Mouse (Mus musculus) thymus, postnatal 4 days (tissue): ENCODE measurements around the gene Atf6b.

Experiments
- DNase-seq: peaks from one replicate; pipeline ENCODE4 v3.0.0; 2021

Gene Atf6b

DNA sequence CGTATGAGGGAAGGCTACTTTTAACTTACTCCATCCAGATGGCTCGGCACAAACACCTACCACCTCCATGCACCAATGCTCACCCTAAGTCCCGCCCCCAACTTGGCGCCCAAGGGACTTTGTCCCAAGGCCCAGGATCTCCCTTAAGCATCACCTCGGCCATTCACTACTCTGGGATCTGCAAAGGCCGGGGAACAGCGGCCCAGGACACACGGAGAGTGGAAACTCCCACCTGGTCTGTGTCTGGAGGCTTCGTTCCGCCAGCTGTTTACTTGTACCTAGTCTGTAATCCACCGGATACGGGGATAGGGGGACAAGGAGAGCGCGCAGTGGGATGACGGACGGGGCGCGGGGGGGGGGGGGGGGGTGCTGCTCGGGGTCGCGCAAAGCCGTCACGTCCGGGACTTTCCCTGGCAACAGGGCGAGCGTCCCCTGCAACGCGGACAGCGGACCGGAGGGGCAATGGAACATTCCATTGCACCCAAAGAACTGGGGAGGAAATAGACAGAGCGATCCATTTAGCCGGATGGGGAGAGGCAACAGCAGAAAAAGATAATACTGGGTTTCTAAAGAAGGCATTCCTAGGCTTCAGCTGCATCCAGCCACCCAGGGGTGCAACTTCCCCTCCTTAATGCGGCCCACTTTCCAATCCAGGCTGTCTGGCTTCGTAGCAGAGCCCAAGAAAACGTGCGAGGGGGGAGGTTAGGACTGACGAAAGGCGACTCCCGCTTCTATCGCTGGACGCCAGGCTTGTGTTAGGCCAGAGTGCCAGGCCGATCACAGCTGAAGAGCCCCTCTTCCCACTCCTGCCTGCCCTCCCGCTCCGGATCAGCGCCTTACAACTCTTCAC is 19.6 kb upstream of the Atf6b start:
- peak; percentile 86 for DNase-seq

DNA sequence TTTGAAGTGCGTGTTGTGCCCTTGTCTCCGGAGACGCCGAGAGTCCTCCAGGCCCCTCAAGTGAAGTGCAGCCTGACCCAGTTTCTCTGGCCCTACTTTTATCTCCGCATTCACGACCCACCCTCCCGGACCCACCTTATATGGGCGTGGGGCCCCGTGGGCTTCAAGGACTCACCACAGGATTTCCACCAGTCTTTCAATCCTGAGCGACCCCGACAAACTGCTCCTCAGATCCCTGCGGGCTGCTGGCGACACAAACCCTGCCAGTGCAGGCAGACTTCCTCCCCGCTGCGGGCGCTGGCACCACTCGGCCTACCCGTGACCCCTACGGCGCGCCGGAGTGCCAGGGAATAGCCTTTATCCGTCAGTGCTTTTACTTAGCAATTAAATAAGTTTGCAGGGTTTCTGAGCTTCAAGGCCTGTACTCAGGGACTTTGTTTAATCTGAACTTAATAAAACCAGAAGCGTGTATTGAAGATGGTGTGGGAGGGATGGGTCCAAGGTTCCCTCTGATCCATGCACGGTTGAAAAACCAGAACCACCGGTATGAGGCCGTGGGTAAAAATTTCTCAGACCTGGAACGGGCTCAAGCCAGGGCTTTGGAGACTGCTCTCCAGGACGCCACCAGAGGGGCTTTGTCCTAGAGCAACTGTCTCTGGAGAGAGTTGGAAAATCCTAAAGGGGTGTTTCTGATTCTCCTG is 18.9 kb upstream of the Atf6b start, which contains the start of gene Ppt2:
TSS of gene Ppt2 (minus strand) at position 568 of the 701 bp plus-strand sequence.
- DNase-seq, result peak; percentile 78

DNA sequence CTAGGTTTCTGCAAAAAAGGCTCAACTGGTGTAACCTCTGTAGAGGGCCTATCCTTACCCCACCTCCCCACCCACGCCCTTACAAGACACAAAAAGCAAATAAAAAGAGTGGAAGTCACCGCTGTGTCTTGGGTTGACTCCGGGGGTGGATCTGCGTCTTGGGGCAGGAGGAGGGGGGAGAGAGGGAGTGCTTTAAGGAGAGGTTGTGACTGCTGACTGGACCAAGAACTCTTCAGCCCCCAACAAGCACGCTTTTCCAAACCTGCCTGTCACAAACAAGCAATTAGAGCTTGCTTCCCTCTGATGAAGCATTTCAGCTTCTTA is 18.3 kb upstream of the Atf6b start:
- peak; percentile 50 for DNase-seq

GRCm38 (mm10) chr17:34629221-34629751 is 17.7 kb upstream of the Atf6b start, which contains the start of gene Prrt1:
Prrt1 (plus strand) TSS chr17:34629533.
- DNase-seq, result peak; percentile 72

DNA sequence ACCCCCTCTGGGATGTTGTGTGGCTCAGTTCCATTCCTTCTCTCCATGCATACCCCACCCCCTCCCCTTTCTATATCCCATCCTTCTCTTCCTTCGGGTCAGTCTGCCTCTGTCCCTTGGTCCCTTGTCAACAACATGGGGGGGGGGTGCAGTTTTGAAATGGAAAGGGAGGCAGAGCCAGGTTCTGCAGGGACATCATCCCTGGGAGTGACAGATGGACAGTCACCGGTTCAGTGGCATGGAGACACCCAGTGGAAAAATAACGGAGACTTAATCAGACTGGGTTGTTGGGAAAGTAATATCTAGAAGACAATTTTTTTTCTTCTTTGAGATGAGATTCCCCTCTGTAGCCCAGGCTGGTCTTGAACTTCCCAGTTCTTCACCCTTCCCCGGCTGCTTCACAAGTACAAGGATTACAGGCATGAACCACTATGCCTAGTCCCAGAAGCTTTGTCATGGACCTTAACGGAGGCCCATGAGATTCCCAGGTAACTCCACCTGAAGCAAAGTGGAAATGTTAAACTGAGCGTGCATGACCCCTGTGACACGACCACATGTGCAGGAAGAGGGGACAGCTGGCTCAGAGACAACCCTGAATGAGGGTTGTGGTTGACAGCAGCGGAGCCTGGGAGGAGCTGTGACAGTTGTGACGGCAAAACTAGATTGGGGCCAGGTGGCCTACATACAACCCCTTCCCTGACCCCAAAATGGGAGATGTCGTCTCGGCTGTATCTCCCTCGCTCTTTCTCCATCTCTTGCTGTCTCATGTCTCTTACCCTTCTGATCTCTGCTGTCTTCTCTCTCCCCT is 16.9 kb upstream of the Atf6b start:
- peak; percentile 80 for DNase-seq

DNA sequence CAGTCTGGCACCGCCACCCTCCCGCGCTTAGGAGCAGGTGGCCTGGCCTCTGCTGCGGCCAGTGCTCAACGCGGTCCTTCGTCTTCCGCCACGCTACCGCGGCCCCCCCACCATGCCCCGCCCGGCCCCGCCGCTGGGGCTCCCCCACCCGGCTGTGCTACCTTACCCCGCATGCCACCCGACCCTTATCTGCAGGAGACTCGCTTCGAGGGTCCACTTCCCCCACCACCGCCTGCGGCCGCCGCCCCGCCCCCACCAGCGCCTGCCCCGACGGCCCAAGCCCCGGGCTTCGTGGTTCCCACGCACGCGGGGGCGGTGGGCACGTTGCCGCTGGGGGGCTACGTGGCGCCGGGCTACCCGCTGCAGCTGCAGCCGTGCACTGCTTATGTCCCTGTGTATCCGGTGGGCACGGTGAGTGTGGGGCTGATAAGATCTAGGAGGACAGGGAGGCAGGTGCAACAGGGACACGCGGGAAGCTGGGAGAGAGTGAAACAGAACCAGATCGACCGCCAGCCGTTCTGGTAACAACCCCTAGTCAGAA is 16.1 kb upstream of the Atf6b start:
- peak; percentile 82 for DNase-seq

- DNase-seq, result peak; percentile 55
Measured at GRCm38 (mm10) chr17:34631647-34632046, 15.3 kb upstream of the Atf6b start.

GRCm38 (mm10) chr17:34632261-34632691 is 14.7 kb upstream of the Atf6b start:
- peak; percentile 93 for DNase-seq

DNA sequence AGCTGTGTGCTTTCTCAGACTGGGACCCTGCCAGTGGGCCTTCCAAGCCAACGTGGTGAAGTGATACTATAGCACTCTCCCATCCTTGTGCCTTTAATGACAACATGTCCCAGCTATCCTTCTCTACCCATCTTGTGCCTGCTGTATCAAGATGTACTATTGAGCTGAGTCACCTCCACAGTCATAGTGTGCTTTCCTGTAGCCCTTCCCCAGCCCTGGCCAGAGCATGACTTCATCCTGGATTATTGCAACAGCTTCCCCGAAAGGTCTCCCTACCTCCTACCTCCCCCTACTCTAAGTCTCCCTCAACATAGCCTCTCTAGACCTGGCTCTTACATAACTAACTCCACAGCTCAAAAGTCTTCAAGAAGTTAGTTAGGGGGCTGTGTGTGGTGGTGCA is 11.3 kb upstream of the Atf6b start:
- no peak for DNase-seq

DNA sequence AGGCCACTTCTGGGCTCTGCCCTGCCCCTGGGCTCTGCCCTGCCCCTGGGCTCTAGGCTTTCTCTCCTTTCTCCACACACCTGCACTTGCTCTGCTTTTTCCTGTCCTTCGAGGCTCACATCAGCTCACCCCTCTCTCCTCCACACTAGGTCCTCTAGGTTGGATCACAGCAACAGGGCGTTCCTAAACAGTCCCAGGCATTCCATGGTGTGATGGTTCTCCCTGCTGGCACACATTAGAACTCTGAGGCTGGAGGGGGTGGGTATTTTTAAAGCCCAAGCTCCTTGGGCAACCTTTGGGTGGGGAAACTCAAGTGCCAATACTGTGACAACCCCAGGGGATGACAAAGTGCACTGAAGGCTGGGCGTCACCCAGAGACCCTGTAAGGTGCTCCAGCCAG is 9.5 kb upstream of the Atf6b start:
- DNase-seq, result no peak

DNA sequence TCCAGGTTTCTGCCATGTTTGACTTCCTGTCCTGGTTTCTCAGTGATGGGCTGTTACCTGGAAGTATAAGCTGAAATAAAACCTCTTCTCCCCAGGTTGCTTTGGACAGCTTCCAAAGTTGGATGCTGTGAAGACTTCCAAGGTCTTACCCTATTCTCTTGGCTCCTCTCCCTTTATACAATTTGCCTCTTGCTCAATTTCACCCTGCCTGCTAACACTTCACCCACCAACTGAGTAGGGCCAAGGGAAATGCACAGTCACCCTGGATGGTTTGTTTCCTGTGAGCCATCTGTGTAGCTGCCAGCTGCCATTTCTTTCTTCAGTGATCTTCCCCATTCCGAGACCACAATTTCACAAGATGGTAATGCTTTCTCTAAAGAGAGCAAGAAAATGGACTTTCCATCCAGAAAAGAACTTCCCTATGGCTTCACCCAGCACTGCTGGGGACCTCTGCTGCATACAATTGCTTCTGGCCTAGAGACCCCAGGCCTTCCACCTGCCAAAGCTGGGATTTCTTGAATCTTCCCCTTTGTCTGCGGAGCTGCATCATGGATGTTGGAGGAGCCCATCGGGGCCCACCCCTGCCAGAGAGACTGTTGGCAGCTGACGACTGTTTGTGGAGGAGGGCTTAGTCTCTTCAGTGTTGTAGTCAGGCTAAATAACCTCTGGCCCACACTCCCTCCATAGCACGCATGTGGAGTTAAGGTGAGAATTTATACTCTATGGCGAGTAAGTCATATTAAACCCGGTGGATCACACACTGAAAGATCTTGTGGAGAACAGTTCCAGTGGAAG is 7.3 kb upstream of the Atf6b start:
- no peak for DNase-seq

GRCm38 (mm10) chr17:34640778-34641601 is 6.0 kb upstream of the Atf6b start:
- peak; percentile 11 for DNase-seq

- DNase-seq, result no peak
Measured at GRCm38 (mm10) chr17:34641945-34642344, 5.0 kb upstream of the Atf6b start.

GRCm38 (mm10) chr17:34643379-34643778 is 3.6 kb upstream of the Atf6b start:
- no peak for DNase-seq

- peak; percentile 13 for DNase-seq
Measured at GRCm38 (mm10) chr17:34643944-34644343, 3.0 kb upstream of the Atf6b start.

DNA sequence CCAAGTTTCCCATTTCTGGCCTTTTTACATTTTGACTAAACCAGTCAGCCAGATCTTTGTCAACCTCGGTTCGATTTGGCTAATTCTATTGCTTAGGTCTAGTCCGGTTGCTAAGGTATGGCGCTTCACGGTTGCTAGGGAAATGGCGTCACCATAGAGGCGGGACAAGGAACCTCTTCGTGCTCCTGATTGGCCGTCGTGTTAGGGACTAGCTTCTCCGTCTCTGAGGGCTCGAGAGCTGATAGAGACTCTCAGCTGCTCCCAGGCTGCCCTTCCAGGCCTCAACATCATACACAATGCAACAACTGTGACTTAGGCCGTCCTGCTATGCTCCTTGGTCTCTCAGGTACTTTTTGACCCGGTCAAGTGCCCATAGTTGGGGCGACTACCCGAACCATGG is 2.3 kb upstream of the Atf6b start, which contains the start of gene Fkbpl:
TSS of gene Fkbpl (plus strand) at position 157 of the 400 bp plus-strand sequence.
- peak; percentile 95 for DNase-seq

DNA sequence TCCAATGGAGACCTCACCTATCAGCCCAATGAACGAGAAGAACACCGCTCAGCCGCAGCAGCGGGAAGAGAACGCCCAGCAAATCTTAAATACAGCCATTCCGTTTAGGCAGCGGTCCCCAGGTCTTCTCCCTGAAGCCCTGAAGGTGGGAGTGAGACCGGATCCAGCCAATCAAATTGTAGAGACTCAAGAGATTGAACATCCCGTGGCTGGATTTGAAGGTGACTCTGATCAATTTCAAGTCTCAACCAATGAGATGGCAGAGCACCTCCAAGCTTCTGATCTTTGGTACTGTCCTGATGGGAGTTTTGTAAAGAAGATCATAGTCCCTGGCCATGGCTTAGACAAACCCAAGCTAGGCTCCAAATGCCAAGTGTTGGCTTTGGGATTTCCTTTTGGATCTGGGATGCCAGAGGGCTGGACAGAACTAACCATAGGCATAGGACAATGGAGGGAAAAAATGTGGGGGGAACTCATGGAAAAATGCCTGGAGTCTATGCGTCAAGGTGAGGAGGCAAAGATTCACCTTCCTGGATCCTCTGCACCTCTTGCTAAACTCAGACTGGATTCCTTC is 1.6 kb upstream of the Atf6b start:
- DNase-seq, result peak; percentile 16

- DNase-seq, result peak; percentile 16
Measured at GRCm38 (mm10) chr17:34645831-34646511, 975 bp upstream of the Atf6b start.

GRCm38 (mm10) chr17:34648141-34648890 is 1.4 kb downstream of the Atf6b start:
- no peak for DNase-seq
